Mouse (Mus musculus): Measurements from ENCODE around the gene Syna. TPM values are rescaled to one million over a fixed set of nuclear protein-coding genes. Genes with fewer than 3 reads are reported as not detected.

The Syna gene
- polyA plus RNA-seq, 1 experiment from 2014 or later, result 0.10 TPM

DNA sequence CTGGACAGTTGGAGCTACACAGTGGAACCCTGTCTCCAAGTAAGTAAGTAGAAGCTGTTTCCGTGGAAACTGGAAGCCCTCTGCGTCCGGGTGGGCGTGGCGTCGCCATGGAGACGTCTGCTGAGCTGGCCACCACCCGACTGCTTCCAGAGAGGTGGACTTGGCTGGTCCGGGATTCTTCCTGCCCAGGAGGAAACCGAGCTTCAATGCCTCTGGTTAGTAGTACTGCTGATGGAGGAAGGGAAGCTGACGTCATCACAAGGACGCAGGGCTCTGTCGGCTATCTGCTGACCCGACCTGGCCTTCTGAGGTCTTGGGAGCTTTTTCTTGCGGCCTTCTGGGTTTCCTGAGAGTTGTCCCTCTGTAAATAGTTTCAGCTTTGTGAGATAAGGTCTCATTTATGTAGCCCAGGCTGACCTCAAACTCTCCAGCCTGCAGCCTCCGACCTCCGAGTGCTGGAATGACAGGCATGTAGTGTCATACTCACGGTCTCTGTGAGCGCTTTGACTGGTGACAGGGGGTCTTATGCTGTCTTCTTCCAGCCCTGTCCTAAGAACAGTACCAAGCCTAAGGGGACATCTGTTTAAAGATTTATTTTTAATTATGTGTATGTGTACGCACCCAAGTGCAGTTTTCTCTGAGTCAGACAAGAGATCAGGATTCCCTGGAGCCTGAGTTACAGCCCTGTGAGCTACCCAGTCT is 4.4 kb downstream of the Syna start:
- H3K9me3 ChIP-seq (replicated peaks; ENCODE audit: control insufficient read depth, low read length), result no peaks in the 10 kb centered on the region
- H3K9ac ChIP-seq (ENCODE audit: low read length), result no peak overlapping the region
- peak overlapping the region; percentile 28; the same call in 1 of the 2 replicates for H3K27ac ChIP-seq (ENCODE audit: low read length)
- H3K36me3 ChIP-seq (ENCODE audit: control insufficient read depth, insufficient read depth, low read length), result no peaks in the 10 kb centered on the region
- 9% methylated on average over 20 of the region's 20 CpGs for whole genome bisulfite sequencing
- no peak overlapping the region for H3K4me3 ChIP-seq (replicated peaks; ENCODE audit: low read length)
- H3K4me1 ChIP-seq (ENCODE audit: control insufficient read depth, insufficient read depth, low read length), result peaks cover 16% of the 10 kb centered on the region
- ATAC-seq (ENCODE audit: insufficient read depth, low FRiP score), result no peak
- H3K4me2 ChIP-seq (ENCODE audit: low read depth, low read length), result peak overlapping the region; percentile 27
- no peaks in the 10 kb centered on the region for H3K27me3 ChIP-seq (ENCODE audit: control insufficient read depth, insufficient read depth, low read length)

DNA sequence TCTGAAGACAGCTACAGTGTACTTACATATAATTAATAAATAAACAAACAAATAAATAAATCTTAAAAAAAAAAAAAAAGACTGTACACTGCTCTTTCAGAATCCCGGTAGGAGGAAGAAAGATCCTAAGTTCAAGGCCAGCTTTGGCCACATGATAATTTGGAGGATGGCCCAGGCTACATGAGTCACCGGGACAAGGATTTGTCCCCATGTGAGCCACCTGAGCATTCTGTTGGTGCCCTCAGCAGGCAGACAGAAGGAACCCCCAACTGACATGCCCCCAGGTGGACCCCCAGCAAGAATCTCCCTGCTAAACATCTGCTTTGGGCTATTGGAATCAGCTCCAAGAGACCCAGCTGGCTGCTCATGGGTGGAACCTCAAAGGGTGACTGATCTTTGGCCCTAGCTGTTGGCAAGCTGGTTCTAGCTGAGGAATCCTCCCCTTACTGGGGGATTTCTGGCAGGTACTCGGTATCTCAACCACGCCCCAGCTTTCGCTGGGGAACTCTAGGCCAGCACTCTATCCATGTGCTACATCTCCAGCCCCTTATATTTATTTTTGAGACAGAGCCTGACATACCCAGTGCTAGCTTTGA is 5.9 kb downstream of the Syna start:
- no peak for ATAC-seq (ENCODE audit: insufficient read depth, low FRiP score)
- Histone ChIP-seq H3K27ac (ENCODE audit: low read length) (no peak overlapping the region), H3K9me3 (replicated peaks; ENCODE audit: control insufficient read depth, low read length) (no peaks in the 10 kb centered on the region), H3K4me1 (ENCODE audit: control insufficient read depth, insufficient read depth, low read length) (peaks cover 19% of the 10 kb centered on the region), H3K9ac (ENCODE audit: low read length) (no peak overlapping the region), H3K4me2 (ENCODE audit: low read depth, low read length) (no peak overlapping the region), H3K4me3 (replicated peaks; ENCODE audit: low read length) (no peak overlapping the region), H3K36me3 (ENCODE audit: control insufficient read depth, insufficient read depth, low read length) (no peaks in the 10 kb centered on the region), H3K27me3 (ENCODE audit: control insufficient read depth, insufficient read depth, low read length) (no peaks in the 10 kb centered on the region)
- WGBS, result 79% methylated on average over 5 of the region's 5 CpGs

GRCm38 (mm10) chr5:134552110-134552972 is 7.6 kb downstream of the Syna start, which contains the start of gene Clip2:
Gene Clip2, minus strand, starts transcription at chr5:134552434.
- H3K9me3 ChIP-seq (replicated peaks; ENCODE audit: control insufficient read depth, low read length), result no peaks in the 10 kb centered on the region
- peak within 1 kb of the TSS; percentile 73 for H3K4me3 ChIP-seq (replicated peaks; ENCODE audit: low read length)
- H3K27me3 ChIP-seq (ENCODE audit: control insufficient read depth, insufficient read depth, low read length), result no peaks in the 10 kb centered on the region
- peak within 1 kb of the TSS; percentile 93 for H3K27ac ChIP-seq (ENCODE audit: low read length)
- peaks cover 23% of the 10 kb centered on the region for H3K4me1 ChIP-seq (ENCODE audit: control insufficient read depth, insufficient read depth, low read length)
- peak; percentile 94 for ATAC-seq (ENCODE audit: insufficient read depth, low FRiP score)
- H3K36me3 ChIP-seq (ENCODE audit: control insufficient read depth, insufficient read depth, low read length), result no peaks in the 10 kb centered on the region
- H3K9ac ChIP-seq (ENCODE audit: low read length), result peak within 1 kb of the TSS; percentile 87
- under 1% methylated on average over 61 of the region's 61 CpGs for WGBS
- peak within 1 kb of the TSS; percentile 75 for H3K4me2 ChIP-seq (ENCODE audit: low read depth, low read length)

GRCm38 (mm10) chr5:134551233-134552109 is 8.5 kb downstream of the Syna start:
- H3K27me3 ChIP-seq (ENCODE audit: control insufficient read depth, insufficient read depth, low read length), result no peaks in the 10 kb centered on the region
- no peaks in the 10 kb centered on the region for H3K9me3 ChIP-seq (replicated peaks; ENCODE audit: control insufficient read depth, low read length)
- peak overlapping the region; percentile 87 for H3K9ac ChIP-seq (ENCODE audit: low read length)
- no peak for ATAC-seq (ENCODE audit: insufficient read depth, low FRiP score)
- H3K4me1 ChIP-seq (ENCODE audit: control insufficient read depth, insufficient read depth, low read length), result peaks cover 23% of the 10 kb centered on the region
- H3K4me3 ChIP-seq (replicated peaks; ENCODE audit: low read length), result peak overlapping the region; percentile 73
- peak overlapping the region; percentile 93 for H3K27ac ChIP-seq (ENCODE audit: low read length)
- under 1% methylated on average over 51 of the region's 52 CpGs for WGBS
- no peaks in the 10 kb centered on the region for H3K36me3 ChIP-seq (ENCODE audit: control insufficient read depth, insufficient read depth, low read length)
- H3K4me2 ChIP-seq (ENCODE audit: low read depth, low read length), result peak overlapping the region; percentile 75

DNA sequence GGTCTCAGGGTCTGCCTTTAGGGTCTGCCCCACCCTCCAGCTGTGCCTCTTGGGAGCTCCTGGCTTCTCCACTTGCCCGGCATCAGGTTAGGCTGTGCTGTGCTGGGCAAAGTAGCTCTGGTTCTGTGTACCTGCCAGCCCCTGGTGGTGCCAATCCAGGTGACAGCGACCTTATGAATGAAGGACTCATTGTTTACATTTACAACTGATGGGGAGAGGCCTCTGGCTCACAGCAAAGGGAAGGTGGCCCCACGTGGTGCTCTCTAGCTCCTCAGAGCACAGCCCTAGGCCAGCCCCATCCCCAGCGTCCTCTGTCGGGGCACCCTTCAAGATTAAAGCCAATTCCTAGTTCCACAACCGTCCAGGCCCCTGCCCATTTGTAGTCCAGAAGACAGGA is 9.1 kb downstream of the Syna start:
- Histone ChIP-seq H3K9me3 (replicated peaks; ENCODE audit: control insufficient read depth, low read length) (no peaks in the 10 kb centered on the region), H3K9ac (ENCODE audit: low read length) (peak overlapping the region; percentile 87), H3K36me3 (ENCODE audit: control insufficient read depth, insufficient read depth, low read length) (no peaks in the 10 kb centered on the region), H3K4me1 (ENCODE audit: control insufficient read depth, insufficient read depth, low read length) (peaks cover 23% of the 10 kb centered on the region), H3K4me2 (ENCODE audit: low read depth, low read length) (peak overlapping the region; percentile 75), H3K27me3 (ENCODE audit: control insufficient read depth, insufficient read depth, low read length) (no peaks in the 10 kb centered on the region), H3K4me3 (replicated peaks; ENCODE audit: low read length) (peak overlapping the region; percentile 73), H3K27ac (ENCODE audit: low read length) (peak overlapping the region; percentile 93)
- ATAC-seq (ENCODE audit: insufficient read depth, low FRiP score), result no peak
- WGBS, result 11% methylated on average over 6 of the region's 6 CpGs

- Histone ChIP-seq H3K27ac (ENCODE audit: low read length) (peak overlapping the region; percentile 93; the same call in 1 of the 2 replicates), H3K4me1 (ENCODE audit: control insufficient read depth, insufficient read depth, low read length) (peaks cover 23% of the 10 kb centered on the region), H3K27me3 (ENCODE audit: control insufficient read depth, insufficient read depth, low read length) (no peaks in the 10 kb centered on the region), H3K9ac (ENCODE audit: low read length) (no peak overlapping the region), H3K4me3 (replicated peaks; ENCODE audit: low read length) (no peak overlapping the region), H3K9me3 (replicated peaks; ENCODE audit: control insufficient read depth, low read length) (no peaks in the 10 kb centered on the region), H3K36me3 (ENCODE audit: control insufficient read depth, insufficient read depth, low read length) (no peaks in the 10 kb centered on the region), H3K4me2 (ENCODE audit: low read depth, low read length) (0 out of 2 replicates have a peak overlapping the region, but pooled peaks have one; percentile 75)
- WGBS, result 82% methylated on average over 2 of the region's 3 CpGs
- no peak for ATAC-seq (ENCODE audit: insufficient read depth, low FRiP score)
These were observed 10.3 kb downstream of the Syna start for GRCm38 (mm10) chr5:134549640-134550168.

DNA sequence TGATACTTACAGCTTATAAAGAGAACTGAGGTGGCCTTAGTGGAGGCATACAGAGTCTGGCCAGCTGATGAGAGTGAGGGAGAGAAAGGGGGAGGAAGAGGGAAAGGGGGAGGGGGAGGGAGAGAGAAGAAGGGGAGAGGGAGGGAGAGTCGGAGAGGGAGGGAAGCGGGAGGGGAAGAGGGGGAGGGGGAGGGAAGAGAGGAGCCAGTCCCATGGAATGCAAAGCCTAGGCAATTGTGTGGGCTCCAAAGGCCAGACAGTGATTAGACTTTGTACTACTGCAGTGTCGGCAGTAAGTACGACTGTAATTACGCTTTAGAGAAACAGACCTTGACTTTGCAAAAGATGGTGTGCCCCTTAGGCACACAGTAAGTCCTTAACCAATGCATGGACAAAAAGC is 11.7 kb downstream of the Syna start:
- Histone ChIP-seq H3K4me3 (replicated peaks; ENCODE audit: low read length) (no peak overlapping the region), H3K27me3 (ENCODE audit: control insufficient read depth, insufficient read depth, low read length) (no peaks in the 10 kb centered on the region), H3K4me1 (ENCODE audit: control insufficient read depth, insufficient read depth, low read length) (peaks cover 23% of the 10 kb centered on the region), H3K9ac (ENCODE audit: low read length) (no peak overlapping the region), H3K36me3 (ENCODE audit: control insufficient read depth, insufficient read depth, low read length) (no peaks in the 10 kb centered on the region), H3K27ac (ENCODE audit: low read length) (no peak overlapping the region), H3K9me3 (replicated peaks; ENCODE audit: control insufficient read depth, low read length) (no peaks in the 10 kb centered on the region), H3K4me2 (ENCODE audit: low read depth, low read length) (no peak overlapping the region)
- 40% methylated on average over 5 of the region's 5 CpGs for WGBS
- no peak for ATAC-seq (ENCODE audit: insufficient read depth, low FRiP score)

DNA sequence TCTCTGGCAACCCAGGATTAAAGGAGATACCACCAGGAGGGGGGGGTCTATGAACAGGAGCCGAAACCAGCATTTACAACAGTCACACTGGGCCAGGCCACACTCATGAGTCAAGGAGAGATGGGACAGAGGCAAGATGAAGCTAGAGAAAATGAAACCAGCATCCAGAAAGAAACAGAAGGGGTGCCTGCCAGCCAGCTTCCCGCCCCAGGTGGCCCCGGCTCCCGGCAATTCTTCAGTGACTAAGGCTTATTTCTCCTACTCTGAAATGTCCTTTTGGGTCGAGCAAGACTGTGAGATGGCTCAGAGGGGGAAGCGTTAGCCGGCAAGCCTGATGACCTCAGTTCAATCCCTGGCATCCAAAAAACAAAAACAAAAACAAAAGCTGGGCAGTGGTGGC is 13.2 kb downstream of the Syna start:
- ATAC-seq (ENCODE audit: insufficient read depth, low FRiP score), result no peak
- Histone ChIP-seq H3K9me3 (replicated peaks; ENCODE audit: control insufficient read depth, low read length) (no peaks in the 10 kb centered on the region), H3K36me3 (ENCODE audit: control insufficient read depth, insufficient read depth, low read length) (no peaks in the 10 kb centered on the region), H3K27ac (ENCODE audit: low read length) (no peak overlapping the region), H3K27me3 (ENCODE audit: control insufficient read depth, insufficient read depth, low read length) (no peaks in the 10 kb centered on the region), H3K9ac (ENCODE audit: low read length) (no peak overlapping the region), H3K4me1 (ENCODE audit: control insufficient read depth, insufficient read depth, low read length) (peaks cover 18% of the 10 kb centered on the region), H3K4me2 (ENCODE audit: low read depth, low read length) (no peak overlapping the region), H3K4me3 (replicated peaks; ENCODE audit: low read length) (no peak overlapping the region)
- 87% methylated on average over 7 of the region's 7 CpGs for WGBS

Data from stomach, embryonic 16.5 days (tissue).